Mouse (Mus musculus): Measurements from ENCODE around the gene Rab6a. TPM values are rescaled to one million over a fixed set of nuclear protein-coding genes. Genes with fewer than 3 reads are reported as not detected.
A peak's percentile ranks its signal among the peaks of the same experiment; 100 is the strongest.

The Rab6a gene
- polyA plus RNA-seq, 1 experiment, result not detected

DNA sequence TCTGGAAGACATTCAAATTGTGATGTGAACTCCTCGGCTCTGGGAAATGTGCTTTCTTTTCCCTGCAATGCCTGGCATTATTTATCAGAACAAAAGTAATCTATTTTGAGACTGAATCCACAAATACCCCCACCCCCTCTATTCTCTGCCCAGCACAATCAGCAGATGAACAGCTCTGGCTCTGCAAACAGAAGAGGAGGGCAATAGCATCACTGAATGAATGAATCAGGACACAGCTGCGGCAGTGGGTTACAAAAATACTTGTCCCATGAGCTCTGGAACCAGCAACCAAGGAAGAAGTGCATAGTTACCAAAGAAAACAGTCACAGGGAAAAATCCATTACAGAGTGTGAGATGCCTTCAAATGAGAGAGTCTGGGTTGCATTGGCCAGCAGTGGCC lies 28.4 kb upstream of the Rab6a start:
- Histone ChIP-seq H3K4me1 (ENCODE audit: control insufficient read depth, insufficient read depth, low read length) (peaks cover 2% of the 10 kb centered on the region; the same call in 1 of the 2 replicates), H3K27ac (ENCODE audit: insufficient read depth, low read depth, low read length) (peak overlapping the region; percentile 54; the same call in 1 of the 2 replicates), H3K4me3 (ENCODE audit: insufficient read depth, low read depth, low read length) (no peak overlapping the region)
- TF ChIP-seq CTCF (IDR thresholded peaks at IDR 0.05; ENCODE audit: insufficient read depth, low read depth, low read length) (no peak), POLR2A (IDR thresholded peaks at IDR 0.05; ENCODE audit: insufficient read depth, low read depth, low read length) (no peak)
- 28% methylated on average over 2 of the region's 2 CpGs for WGBS

DNA sequence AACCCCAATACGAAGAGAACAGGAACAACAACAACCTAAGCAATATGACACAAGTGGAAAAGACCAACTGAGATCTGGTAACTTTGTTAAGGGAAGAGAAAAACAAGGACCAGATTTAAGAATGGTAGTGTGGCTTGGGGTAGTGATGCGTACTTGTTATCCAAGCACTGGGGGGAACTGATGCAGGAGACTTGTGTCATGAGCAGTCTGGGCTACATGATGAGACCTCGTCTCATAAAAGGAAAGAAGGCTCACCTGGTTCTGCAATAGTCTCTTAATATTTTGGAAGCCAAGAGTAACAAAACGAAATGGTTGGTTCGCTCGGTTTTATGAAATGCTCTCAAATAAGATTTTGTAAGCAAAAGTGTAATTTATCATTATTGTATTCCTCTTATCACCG lies 25.0 kb upstream of the Rab6a start:
- no peak overlapping the region for H3K27ac ChIP-seq (ENCODE audit: insufficient read depth, low read depth, low read length)
- TF ChIP-seq CTCF (IDR thresholded peaks at IDR 0.05; ENCODE audit: insufficient read depth, low read depth, low read length) (no peak), POLR2A (IDR thresholded peaks at IDR 0.05; ENCODE audit: insufficient read depth, low read depth, low read length) (no peak)
- H3K4me1 ChIP-seq (ENCODE audit: control insufficient read depth, insufficient read depth, low read length), result peaks cover 2% of the 10 kb centered on the region; the same call in 1 of the 2 replicates

DNA sequence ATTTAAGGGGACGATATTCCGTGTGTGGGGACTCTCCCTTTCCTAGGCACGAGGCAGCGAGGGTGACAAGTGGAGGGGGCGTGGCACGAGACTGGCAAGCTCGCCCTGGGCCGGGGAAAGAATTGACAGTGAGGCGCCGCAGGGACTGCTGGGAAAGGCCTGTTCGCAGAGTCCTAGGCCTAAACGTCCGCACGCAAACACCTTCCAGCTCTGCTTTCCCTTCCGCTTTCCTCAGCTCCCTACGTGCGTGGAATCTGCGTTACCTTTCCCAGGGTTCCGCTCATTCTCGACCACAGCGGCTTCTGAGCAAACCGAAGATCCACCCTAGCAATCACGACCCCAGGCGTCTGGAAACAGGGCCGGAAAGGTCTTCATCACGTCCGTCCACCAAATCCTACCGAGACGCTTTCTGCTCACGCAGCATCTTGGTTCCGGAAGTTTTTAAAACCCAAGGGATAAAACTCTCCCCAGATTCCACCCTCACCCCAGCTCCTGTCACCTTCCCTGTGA lies 24.4 kb upstream of the Rab6a start:
- under 1% methylated on average over 31 of the region's 31 CpGs for WGBS

More for the DNA sequence above, 25.0 kb upstream of the Rab6a start:
- H3K4me3 ChIP-seq (ENCODE audit: insufficient read depth, low read depth, low read length), result peak overlapping the region; percentile 92; the same call in 1 of the 2 replicates
- 33% methylated on average over 7 of the region's 7 CpGs for WGBS

DNA sequence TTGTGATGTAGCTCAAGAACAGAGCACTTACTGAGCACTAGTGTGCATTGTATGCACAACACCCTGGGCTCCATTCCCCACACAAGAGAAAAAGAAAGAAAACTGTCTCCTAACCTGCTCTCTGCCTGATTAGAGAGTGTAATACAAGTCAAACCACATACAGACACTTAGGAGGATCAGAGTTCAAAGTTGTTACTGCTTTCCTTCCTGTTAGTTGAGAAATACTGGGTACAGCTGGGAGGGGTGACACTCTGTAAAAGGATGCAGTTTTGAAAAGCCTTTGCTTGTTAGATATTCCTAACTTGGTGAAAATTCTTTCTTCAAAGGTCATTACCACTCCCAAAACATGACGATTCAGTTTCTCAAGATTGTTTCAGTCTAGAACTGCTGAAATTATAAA lies 17.4 kb upstream of the Rab6a start:
- 54% methylated on average over 1 of the region's 1 CpGs for WGBS
- H3K27ac ChIP-seq (ENCODE audit: insufficient read depth, low read depth, low read length), result no peak overlapping the region
- TF ChIP-seq CTCF (IDR thresholded peaks at IDR 0.05; ENCODE audit: insufficient read depth, low read depth, low read length) (no peak), POLR2A (IDR thresholded peaks at IDR 0.05; ENCODE audit: insufficient read depth, low read depth, low read length) (no peak)
- no peak overlapping the region for H3K4me3 ChIP-seq (ENCODE audit: insufficient read depth, low read depth, low read length)
- H3K4me1 ChIP-seq (ENCODE audit: control insufficient read depth, insufficient read depth, low read length), result no peaks in the 10 kb centered on the region

More for the DNA sequence above, 24.4 kb upstream of the Rab6a start:
- Histone ChIP-seq H3K4me1 (ENCODE audit: control insufficient read depth, insufficient read depth, low read length) (peaks cover 2% of the 10 kb centered on the region; the same call in 1 of the 2 replicates), H3K4me3 (ENCODE audit: insufficient read depth, low read depth, low read length) (peak overlapping the region; percentile 92), H3K27ac (ENCODE audit: insufficient read depth, low read depth, low read length) (peak overlapping the region; percentile 99)
- TF ChIP-seq CTCF (IDR thresholded peaks at IDR 0.05; ENCODE audit: insufficient read depth, low read depth, low read length) (no peak), POLR2A (IDR thresholded peaks at IDR 0.05; ENCODE audit: insufficient read depth, low read depth, low read length) (peak; percentile 49; the same call in 1 of the 2 replicates)

DNA sequence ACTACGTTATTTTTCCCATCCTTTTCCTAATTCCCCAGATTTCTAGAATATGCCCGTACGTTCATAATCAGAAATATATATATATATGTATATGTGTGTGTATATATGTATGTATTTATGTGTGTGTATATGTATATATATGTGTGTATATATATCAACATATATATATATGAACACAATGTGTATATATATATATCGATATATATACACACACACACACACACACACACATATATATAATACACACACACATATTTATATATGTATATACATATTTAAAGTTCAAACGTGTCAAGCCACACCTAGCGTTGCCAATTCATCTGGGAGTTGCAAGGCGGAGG lies 16.7 kb upstream of the Rab6a start:
- WGBS, result 38% methylated on average over 7 of the region's 7 CpGs

DNA sequence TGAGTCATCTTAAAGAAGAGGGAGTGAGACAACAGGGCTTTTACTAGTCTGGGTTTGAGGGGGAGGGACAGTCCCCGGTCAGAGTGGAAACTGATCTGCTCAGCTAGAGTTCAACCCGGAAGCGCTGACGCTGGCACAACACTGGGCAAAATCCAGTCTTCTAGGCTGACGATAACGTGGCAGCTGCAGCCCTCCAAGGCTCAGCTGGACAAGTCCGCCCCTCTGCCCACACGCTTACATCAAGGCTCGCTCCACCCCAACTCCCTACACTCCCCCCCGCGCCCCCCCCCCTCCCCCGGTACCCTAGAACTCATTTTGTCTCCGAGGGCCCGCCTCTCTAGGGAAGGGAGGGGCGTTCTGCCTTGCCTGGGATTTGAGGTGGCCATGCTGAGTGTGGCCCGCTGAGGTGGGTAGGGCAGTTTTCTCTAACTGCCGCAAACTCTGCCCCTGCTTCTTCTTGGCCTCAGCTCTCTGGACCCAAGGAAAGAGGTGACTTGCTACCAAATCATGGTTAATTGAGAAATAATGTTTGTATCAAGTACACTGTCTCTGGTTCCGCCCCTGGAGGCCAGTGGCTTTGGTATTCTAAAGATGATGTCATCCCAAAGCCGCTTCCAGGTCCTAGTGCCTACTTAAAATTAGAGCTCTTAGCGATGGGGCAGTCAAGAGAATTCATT lies 16.2 kb upstream of the Rab6a start:
- peak overlapping the region; percentile 92 for H3K27ac ChIP-seq (ENCODE audit: insufficient read depth, low read depth, low read length)
- TF ChIP-seq POLR2A (IDR thresholded peaks at IDR 0.05; ENCODE audit: insufficient read depth, low read depth, low read length) (peak; percentile 19; the same call in 1 of the 2 replicates), CTCF (IDR thresholded peaks at IDR 0.05; ENCODE audit: insufficient read depth, low read depth, low read length) (no peak)
- no peaks in the 10 kb centered on the region for H3K4me1 ChIP-seq (ENCODE audit: control insufficient read depth, insufficient read depth, low read length)
- WGBS, result under 1% methylated on average over 20 of the region's 20 CpGs
- H3K4me3 ChIP-seq (ENCODE audit: insufficient read depth, low read depth, low read length), result peak overlapping the region; percentile 59

More for the DNA sequence above, 16.7 kb upstream of the Rab6a start:
- Histone ChIP-seq H3K27ac (ENCODE audit: insufficient read depth, low read depth, low read length) (peak overlapping the region; percentile 86), H3K4me1 (ENCODE audit: control insufficient read depth, insufficient read depth, low read length) (no peaks in the 10 kb centered on the region), H3K4me3 (ENCODE audit: insufficient read depth, low read depth, low read length) (peak overlapping the region; percentile 59)
- TF ChIP-seq POLR2A (IDR thresholded peaks at IDR 0.05; ENCODE audit: insufficient read depth, low read depth, low read length), result no peak
- no peak for TF ChIP-seq CTCF (IDR thresholded peaks at IDR 0.05; ENCODE audit: insufficient read depth, low read depth, low read length)

DNA sequence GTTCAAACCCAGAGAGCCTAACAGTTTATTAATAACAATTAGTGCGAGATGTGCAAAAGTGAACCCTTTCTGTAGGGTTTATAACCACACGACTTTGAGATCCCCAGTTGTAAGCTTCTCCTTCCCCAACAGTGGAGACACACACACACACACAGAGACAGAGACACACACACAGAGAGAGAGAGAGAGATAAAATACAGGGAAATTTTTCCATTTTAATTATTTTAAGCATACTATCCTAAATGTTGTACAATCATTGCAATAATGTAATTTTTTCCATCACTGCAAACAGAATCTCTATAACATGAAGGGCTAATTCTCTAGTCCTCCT lies 15.7 kb upstream of the Rab6a start:
- H3K4me1 ChIP-seq (ENCODE audit: control insufficient read depth, insufficient read depth, low read length), result no peaks in the 10 kb centered on the region
- 12% methylated on average over 2 of the region's 2 CpGs for WGBS
- 0 out of 2 replicates have a peak overlapping the region, but pooled peaks have one; percentile 92 for H3K27ac ChIP-seq (ENCODE audit: insufficient read depth, low read depth, low read length)
- no peak for TF ChIP-seq POLR2A (IDR thresholded peaks at IDR 0.05; ENCODE audit: insufficient read depth, low read depth, low read length)
- no peak overlapping the region for H3K4me3 ChIP-seq (ENCODE audit: insufficient read depth, low read depth, low read length)

DNA sequence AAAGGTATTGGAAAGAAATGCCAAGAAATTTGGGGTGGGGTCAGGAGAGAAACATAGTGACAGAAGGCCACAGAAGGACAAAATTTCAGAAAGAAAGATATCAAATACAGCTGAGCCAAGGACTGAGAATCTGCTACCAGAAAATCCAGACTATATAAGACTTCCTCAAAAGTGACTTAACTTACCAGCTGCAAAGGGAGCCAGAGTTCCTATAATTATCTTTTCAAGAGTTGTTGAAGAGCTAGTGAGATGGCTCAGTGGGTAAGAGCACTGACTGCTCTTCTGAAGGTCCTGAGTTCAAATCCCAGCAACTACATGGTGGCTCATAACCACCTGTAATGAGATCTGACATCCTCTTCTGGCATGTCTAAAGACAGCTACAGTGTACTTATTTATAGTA lies 13.9 kb upstream of the Rab6a start:
- no peak overlapping the region for H3K4me3 ChIP-seq (ENCODE audit: insufficient read depth, low read depth, low read length)
- no peak for TF ChIP-seq POLR2A (IDR thresholded peaks at IDR 0.05; ENCODE audit: insufficient read depth, low read depth, low read length)
- no peak for TF ChIP-seq CTCF (IDR thresholded peaks at IDR 0.05; ENCODE audit: insufficient read depth, low read depth, low read length)
- no peak overlapping the region for H3K27ac ChIP-seq (ENCODE audit: insufficient read depth, low read depth, low read length)
- no peaks in the 10 kb centered on the region for H3K4me1 ChIP-seq (ENCODE audit: control insufficient read depth, insufficient read depth, low read length)

DNA sequence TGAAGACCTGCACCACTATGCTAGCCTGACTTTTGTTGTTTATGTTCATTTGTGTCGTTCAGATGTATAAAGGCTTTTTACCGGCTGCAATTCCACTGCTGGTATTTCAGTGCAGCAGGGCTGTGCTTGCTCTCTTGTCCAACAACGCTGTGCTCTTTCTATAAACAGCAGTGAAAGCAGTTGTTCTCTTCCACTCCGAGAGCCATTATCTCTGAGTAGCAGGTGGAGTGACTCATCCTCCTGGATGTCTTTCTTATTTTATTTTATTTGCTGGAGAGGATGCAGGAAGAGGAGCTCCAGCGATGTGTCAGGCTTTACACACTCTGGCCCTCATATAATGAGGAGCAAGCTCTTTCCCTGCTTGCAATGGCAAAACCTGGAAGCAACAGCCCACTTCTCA lies 7.0 kb upstream of the Rab6a start:
- peak overlapping the region; percentile 75; the same call in 1 of the 2 replicates for H3K27ac ChIP-seq (ENCODE audit: insufficient read depth, low read depth, low read length)
- WGBS, result 35% methylated on average over 5 of the region's 5 CpGs

More for the DNA sequence above, 7.0 kb upstream of the Rab6a start:
- no peak overlapping the region for H3K4me3 ChIP-seq (ENCODE audit: insufficient read depth, low read depth, low read length)
- 0 out of 2 replicates have a peak, but pooled peaks cover 2% of the 10 kb centered on the region for H3K4me1 ChIP-seq (ENCODE audit: control insufficient read depth, insufficient read depth, low read length)
- no peak for TF ChIP-seq CTCF (IDR thresholded peaks at IDR 0.05; ENCODE audit: insufficient read depth, low read depth, low read length)
- TF ChIP-seq POLR2A (IDR thresholded peaks at IDR 0.05; ENCODE audit: insufficient read depth, low read depth, low read length), result no peak

All from olfactory bulb, adult 2 months (tissue).